Mouse (Mus musculus) adrenal gland, adult 18-20 months (tissue): ENCODE measurements around the gene Ralgps1. TPM values are rescaled to one million over a fixed set of nuclear protein-coding genes. Genes with fewer than 3 reads are reported as not detected.
A peak's percentile ranks its signal among the peaks of the same experiment; 100 is the strongest.

Source experiments
- DNase-seq, 2 experiments: peaks; one replicate each; pipeline ENCODE4 v3.0.0; 2021 to 2022; ENCODE audit warnings: low spot score in 2 of 2
- long read RNA-seq, 2 experiments: library from polyadenylated mRNA; stranded (forward); transcript quantifications; one replicate each; pipeline ENCODE4 v2.0.0; 2021
- total RNA-seq, 2 experiments: library from RNA; stranded (reverse); gene quantifications; 1 replicate in 1 of 2; 2 replicates in 1 of 2; pipeline ENCODE4 v1.2.3; 2021

Ralgps1 gene
- total RNA-seq = 1 to 10 TPM; 5.1 to 5.7 TPM
- long read RNA-seq, experiment 1, partial matches to known transcripts = 0 of 2 reads
- long read RNA-seq, experiment 1, other reads (novel, unspliced or antisense) = 1 of 2 reads
- long read RNA-seq, experiment 2, partial matches to known transcripts = 0 of 2 reads
- long read RNA-seq, experiment 2, other reads (novel, unspliced or antisense) = 2 of 2 reads

DNA sequence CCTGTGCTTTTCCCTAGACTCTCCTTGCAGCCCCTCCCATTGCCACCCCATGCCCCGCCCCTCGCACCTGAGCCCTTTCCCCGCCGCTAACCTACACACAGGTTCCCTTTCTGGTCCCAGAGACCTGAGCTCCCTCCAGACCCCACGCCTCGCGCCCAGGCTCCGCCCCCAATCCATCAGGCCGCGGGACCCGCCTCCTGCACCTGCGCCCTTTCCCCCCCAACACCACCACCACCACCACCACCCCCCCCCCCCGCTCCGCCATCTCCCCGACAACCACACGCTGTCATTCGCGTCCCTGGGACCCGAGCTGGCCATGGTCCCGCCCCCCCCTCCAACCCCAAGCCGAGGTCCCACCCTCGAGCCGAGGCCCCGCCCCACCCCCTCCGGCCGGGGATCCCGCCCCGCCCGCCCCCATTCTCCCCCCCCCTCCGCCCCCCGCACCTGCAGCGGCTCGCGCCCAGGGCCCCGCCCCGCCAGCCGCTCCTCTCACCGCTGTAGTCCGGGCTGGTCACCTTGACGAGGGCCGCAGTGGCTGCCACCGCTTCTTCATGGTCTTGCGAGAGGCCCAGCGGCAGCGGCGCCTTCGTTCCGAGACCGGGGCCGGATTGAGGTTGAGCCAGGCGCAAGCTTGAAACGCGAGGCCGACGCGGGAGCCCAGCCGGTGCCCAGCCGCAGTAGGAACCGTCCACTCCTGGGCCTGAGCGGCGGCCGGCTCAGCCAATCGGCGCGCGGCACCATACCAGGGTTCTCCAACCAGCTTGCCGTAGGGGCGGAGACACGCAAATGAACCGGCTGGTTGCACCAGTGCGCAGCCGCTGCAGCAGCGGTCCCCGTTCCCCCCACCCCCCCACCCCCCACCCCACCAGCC lies at the start of gene Ralgps1:
Ralgps1 (minus strand) TSS at position 710 of the 871 bp plus-strand sequence.
- peak; percentile 92 to 93 for DNase-seq

DNA sequence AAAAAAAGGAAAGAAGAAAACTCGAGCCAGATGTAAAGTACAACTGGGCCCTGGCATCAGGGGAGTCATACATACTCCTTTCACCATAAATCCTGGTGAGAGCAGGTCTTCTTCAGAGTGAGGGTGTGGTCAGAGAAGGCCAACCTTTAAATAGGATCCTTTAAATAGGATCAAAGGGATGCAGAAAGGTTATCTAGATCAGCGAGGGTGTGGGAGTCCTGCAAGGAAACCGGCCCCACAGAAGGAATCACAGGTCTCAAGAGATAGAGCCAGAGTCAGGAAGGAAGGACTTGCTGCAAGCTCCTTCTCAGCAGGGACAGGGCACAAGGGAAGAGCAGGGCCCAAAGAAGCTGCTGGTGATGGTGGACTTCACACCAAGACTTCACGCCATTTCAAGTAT lies 46.2 kb upstream of the Ralgps1 start:
- DNase-seq = no peak

DNA sequence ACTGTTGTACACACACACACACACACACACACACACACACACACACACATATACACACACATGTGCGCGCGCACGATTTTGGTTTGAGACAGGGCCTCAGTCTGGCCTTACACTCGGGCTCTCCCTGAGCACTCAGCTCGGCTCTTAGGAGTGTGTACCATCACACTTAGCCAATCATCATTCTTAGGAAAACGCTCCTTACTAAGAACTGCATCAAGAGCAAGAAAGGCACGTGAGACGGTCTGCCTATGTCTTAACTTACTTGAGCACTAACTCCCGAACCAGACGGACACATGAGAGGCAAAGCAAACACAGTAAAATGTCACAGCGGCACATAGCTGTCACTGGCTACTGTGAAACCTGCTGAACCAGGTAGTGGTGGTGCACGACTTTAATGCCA lies 42.7 kb upstream of the Ralgps1 start:
- DNase-seq = no peak

DNA sequence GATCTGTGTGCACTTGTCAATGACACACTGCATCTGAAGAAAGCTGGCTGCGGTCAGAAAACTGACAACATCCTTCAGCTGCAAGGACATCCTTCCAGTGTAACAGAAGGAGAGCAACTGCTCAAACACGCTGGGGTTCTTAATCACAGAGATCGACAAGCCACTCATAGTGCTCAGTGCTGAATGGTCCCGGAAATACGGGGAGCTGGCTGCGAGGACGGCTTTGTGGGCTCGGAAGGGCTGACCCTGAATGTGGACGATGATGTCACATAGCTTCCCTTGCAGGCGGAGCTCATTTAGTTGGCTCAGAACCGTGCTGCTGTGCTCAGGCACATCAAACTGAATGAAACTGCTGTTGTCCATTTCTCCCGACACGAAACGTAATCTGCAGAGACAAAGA lies 40.8 kb upstream of the Ralgps1 start:
- DNase-seq = no peak

GRCm38 (mm10) chr2:33403511-33404003 lies 32.3 kb upstream of the Ralgps1 start:
- no peak for DNase-seq

- DNase-seq = no peak
These were observed 31.4 kb upstream of the Ralgps1 start for GRCm38 (mm10) chr2:33402638-33403037.

- DNase-seq = peak; percentile 22 to 58
These were observed 30.9 kb upstream of the Ralgps1 start for GRCm38 (mm10) chr2:33402236-33402635.

GRCm38 (mm10) chr2:33401217-33401616 lies 29.9 kb upstream of the Ralgps1 start:
- no peak for DNase-seq

- no peak for DNase-seq
These were observed 29.3 kb upstream of the Ralgps1 start for GRCm38 (mm10) chr2:33400541-33400940.

GRCm38 (mm10) chr2:33399091-33399490 lies 27.8 kb upstream of the Ralgps1 start:
- no peak for DNase-seq

DNA sequence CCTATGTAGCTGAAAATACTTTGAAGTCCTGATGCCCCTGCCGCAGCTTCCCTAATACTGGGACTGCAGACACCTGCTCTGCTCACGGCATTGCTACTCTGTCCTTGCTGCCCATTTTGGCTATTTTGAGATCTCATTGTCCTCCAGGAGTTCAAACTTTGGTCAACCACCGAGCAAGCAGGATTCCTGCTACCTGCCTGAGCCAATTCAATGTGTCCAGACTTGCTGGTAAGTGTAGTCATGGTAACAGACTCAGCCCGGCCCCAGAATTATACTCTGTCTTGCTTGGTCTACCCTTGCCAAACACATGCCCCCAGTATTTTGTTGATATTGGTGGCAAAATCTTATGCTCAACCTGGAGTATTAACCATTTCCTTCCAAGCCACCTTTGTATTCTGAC lies 25.8 kb upstream of the Ralgps1 start:
- DNase-seq = no peak

GRCm38 (mm10) chr2:33395053-33395452 lies 23.8 kb upstream of the Ralgps1 start:
- DNase-seq = no peak

DNA sequence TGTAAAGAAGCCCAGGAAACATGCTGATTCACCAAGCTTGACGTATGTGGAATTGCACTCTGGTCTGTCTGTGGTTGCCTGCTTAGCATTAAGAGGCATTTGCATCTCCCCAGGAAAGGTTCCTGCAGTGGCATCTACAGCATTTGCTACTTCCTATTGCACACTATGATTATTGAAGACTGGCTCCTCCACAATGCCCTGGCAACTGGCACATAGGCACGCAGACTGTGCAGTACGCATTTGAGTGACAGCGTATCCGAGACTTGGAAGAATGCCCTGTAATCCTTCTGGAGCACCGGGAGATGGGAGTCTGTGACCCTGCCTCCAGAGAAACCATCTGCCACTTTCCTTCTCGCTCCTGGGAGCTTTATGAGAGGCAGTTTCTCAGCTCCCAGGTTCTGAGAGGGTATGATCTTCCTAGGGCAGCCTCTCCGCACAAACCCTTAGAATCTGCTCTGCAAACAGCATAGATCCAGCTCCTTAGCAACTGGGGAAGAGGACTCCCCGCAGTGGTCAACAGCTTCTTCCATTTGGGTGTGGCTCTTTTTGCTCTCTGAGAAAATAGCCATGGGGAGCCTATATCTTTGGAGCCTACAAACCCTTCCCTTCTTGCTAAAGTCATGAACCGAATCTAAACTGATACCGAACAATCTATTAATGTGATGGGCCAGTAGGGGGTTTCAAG lies 22.8 kb upstream of the Ralgps1 start:
- DNase-seq = no peak

- DNase-seq = no peak
These were observed 21.7 kb upstream of the Ralgps1 start for GRCm38 (mm10) chr2:33393021-33393420.

GRCm38 (mm10) chr2:33371648-33372408 lies 542 bp upstream of the Ralgps1 start:
- no peak for DNase-seq

DNA sequence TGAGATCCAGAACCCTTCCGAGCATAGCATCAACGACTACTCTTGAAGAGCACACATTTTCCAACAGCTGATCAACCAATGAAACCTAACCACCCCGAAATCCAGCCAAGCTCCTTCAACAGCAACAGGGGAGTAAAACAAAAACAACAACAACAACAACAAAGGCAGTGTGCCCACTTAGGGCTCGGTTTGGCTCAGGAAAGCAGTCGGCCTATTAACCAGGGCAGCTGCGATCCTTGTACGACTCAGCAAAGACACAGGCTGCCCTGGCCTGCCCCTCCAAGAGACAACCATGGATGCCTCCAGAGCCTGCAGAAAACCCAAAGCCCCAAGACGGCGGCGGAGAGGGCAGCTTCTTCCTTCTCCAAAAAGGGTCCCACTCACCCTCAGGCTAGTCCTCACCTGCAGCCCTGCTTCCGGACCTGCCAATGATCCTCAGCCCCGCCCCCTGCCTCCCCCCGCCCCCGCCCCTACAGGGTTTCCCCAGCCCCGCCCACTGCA lies 960 bp downstream of the Ralgps1 start:
- DNase-seq = no peak

GRCm38 (mm10) chr2:33369453-33369852 lies 1.8 kb downstream of the Ralgps1 start:
- no peak for DNase-seq

- no peak for DNase-seq
These were observed 2.8 kb downstream of the Ralgps1 start for GRCm38 (mm10) chr2:33368486-33368885.

DNA sequence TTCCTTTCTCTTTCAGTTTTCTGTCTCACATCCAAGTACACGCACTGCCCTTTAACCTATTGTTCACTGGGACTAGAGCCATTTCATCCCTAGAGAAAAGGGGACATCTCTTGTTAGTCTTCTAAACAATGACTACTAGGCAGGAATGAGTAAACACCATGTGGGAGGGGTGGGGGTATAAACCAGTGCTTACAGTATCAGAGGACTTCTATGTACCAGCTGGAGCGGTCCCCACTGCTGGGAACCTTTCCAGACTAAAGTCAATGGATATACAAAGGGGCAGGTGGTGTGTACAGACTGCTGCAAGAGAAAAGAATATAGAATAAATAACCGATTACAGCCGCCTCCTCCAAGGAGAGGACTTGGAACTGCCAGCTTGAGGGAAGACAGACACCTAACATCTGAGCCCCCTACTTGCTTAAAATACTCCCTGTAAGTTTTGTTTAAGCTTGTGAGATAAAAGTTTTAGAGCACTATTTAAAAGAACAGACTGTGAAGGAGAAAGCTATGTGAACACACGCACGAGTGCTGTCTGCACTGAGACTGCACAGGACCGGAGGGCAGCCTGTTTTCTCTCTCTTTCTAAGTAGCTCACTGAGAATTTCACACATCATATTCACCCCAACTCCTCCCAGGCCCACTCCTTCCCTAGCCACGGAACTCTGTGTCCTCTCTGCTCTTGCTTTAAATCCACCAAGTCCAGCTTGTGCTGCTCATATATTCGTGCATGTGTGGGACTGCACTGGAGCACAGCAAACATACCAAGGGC lies 5.4 kb downstream of the Ralgps1 start:
- no peak for DNase-seq

DNA sequence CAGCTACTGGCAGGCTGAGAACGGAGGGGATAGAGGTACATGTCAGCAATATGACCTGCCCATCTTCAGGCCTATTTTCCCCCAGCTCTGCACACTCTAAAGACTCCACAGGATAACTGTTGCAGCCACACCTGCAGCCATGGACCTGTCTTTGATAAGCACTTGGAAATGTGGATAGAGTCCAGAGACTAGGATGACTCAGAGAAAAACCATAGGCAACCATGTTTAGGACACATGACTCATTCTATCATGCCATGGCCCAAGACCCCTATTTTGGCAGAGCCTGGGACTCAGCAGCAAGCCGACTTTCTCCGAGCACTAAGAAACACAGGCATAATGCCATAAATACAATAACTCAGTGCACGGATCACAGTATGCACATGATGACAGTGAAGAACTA lies 6.6 kb downstream of the Ralgps1 start:
- DNase-seq = no peak
